25 mouse cellular contexts compared by ENCODE assay signal in genomic region chr16:96668478-96668877, GRCm38 (mm10).
"Had no signal": no experiment of that assay in that cellular context is flagged by ENCODE, and none has a peak within 500 bp of the region (broad histone marks: within the 10 kb centered on the region; RNA-seq: fewer than 3 reads in every experiment).

No protein-coding gene starts in this region.

- H3K27me3 ChIP-seq: embryonic facial prominence, embryonic 12.5 days; forebrain, embryonic 12.5 days; forebrain, embryonic 13.5 days; forebrain, embryonic 15.5 days had no signal

- H3K27ac ChIP-seq: embryonic facial prominence, embryonic 10.5 days; embryonic facial prominence, embryonic 12.5 days; embryonic facial prominence, embryonic 13.5 days; embryonic facial prominence, embryonic 15.5 days; forebrain, embryonic 10.5 days; forebrain, embryonic 12.5 days; forebrain, embryonic 13.5 days; forebrain, embryonic 15.5 days; gastrocnemius, adult 2 months; heart, adult 2 months; heart, embryonic 10.5 days had no signal

- H3K9me3 ChIP-seq: embryonic facial prominence, embryonic 10.5 days; embryonic facial prominence, embryonic 12.5 days; embryonic facial prominence, embryonic 13.5 days; embryonic facial prominence, embryonic 15.5 days; forebrain, embryonic 10.5 days; forebrain, embryonic 12.5 days; forebrain, embryonic 13.5 days; forebrain, embryonic 15.5 days; heart, embryonic 10.5 days had no signal

- H3K4me1 ChIP-seq: embryonic facial prominence, embryonic 10.5 days; embryonic facial prominence, embryonic 12.5 days; embryonic facial prominence, embryonic 13.5 days; embryonic facial prominence, embryonic 15.5 days; heart, embryonic 10.5 days had no signal

- H3K9ac ChIP-seq: embryonic facial prominence, embryonic 12.5 days; embryonic facial prominence, embryonic 13.5 days; embryonic facial prominence, embryonic 15.5 days; forebrain, embryonic 12.5 days; forebrain, embryonic 13.5 days; forebrain, embryonic 15.5 days; forebrain, postnatal 0 days had no signal

- H3K4me2 ChIP-seq: embryonic facial prominence, embryonic 12.5 days; embryonic facial prominence, embryonic 13.5 days; embryonic facial prominence, embryonic 15.5 days; forebrain, embryonic 12.5 days; forebrain, embryonic 13.5 days; forebrain, embryonic 15.5 days had no signal

- H3K4me3 ChIP-seq: embryonic facial prominence, embryonic 10.5 days; embryonic facial prominence, embryonic 12.5 days; embryonic facial prominence, embryonic 13.5 days; embryonic facial prominence, embryonic 15.5 days; erythroblast, embryonic 14.5 days; forebrain, embryonic 10.5 days; forebrain, embryonic 12.5 days; forebrain, embryonic 13.5 days; forebrain, embryonic 15.5 days; gastrocnemius, adult 2 months; heart, adult 2 months; heart, embryonic 10.5 days had no signal

- DNase-seq: cerebellum, adult 8-10 months; cerebellum, adult 9-10 months; cerebellum, adult 9-11 months; cerebellum, postnatal 10 days; cerebellum, postnatal 14 days; cerebellum, postnatal 25 days; cerebellum, postnatal 36 days; embryo, embryonic 11 days; forebrain, postnatal 0 days; gastrocnemius, adult 2 months; gastrocnemius, postnatal 10 days; gastrocnemius, postnatal 14 days; gastrocnemius, postnatal 25 days; gastrocnemius, postnatal 36 days; heart, adult 2 months had no signal

- H3K36me3 ChIP-seq: embryonic facial prominence, embryonic 10.5 days; embryonic facial prominence, embryonic 12.5 days; embryonic facial prominence, embryonic 13.5 days; embryonic facial prominence, embryonic 15.5 days; forebrain, embryonic 10.5 days; forebrain, embryonic 12.5 days; forebrain, embryonic 15.5 days; heart, embryonic 10.5 days had no signal
